Mouse (Mus musculus): ENCODE results near the gene Trim7.

DNA sequence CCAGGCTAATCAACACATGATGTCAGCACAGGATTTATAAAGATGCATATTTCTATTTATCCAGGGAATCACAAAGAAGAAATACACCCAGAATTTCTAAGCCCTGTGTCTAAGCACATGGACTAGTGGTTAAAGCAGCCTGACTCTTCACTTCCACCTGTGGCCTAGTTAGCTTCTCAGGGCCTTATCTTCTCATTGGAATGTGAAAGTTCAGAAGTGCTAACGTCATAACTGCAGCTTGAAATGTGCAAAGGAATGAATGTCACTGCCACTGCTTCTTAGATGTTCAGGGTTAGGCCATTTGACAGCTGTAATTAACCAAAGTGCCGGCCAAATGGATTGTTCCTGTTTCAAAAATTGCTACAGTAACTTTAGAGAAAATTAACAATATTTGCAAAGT lies 4.3 kb downstream of the Trim7 start:
- TF ChIP-seq CTCF (conservative IDR thresholded peaks at IDR 0.05; ENCODE audit: low read length) (no peak), NANOG (IDR thresholded peaks at IDR 0.05; ENCODE audit: borderline replicate concordance, low read length) (no peak)
